Mouse (Mus musculus) layer of hippocampus, adult 18-20 months (tissue): ENCODE results near the gene Farp1. TPM values are rescaled to one million over a fixed set of nuclear protein-coding genes. Genes with fewer than 3 reads are reported as not detected.
"Not testable (repeated sequence)": the region's sequence is repeated elsewhere in the genome, so short reads cannot be mapped to it uniquely, and the experiment has no call there.

Experiments
- DNase-seq, 2 experiments: peaks; one replicate each; pipeline ENCODE4 v3.0.0; 2022; ENCODE audit warnings: low spot score in 2 of 2
- total RNA-seq, 2 experiments: library from RNA; stranded (reverse); gene quantifications; 2 replicates each; pipeline ENCODE4 v1.2.3; 2021

The Farp1 gene
- total RNA-seq, 2 experiments from 2014 or later: 92.2 to 98.8 TPM

- DNase-seq: no peak
Measured at GRCm38 (mm10) chr14:121175861-121176260, 140.9 kb downstream of the Farp1 start.

GRCm38 (mm10) chr14:121177907-121178306 lies 142.9 kb downstream of the Farp1 start:
- DNase-seq: no peak

- DNase-seq: no peak
Measured at GRCm38 (mm10) chr14:121180611-121181010, 145.6 kb downstream of the Farp1 start.

- DNase-seq: no peak
Measured at GRCm38 (mm10) chr14:121181798-121182197, 146.8 kb downstream of the Farp1 start.

DNA sequence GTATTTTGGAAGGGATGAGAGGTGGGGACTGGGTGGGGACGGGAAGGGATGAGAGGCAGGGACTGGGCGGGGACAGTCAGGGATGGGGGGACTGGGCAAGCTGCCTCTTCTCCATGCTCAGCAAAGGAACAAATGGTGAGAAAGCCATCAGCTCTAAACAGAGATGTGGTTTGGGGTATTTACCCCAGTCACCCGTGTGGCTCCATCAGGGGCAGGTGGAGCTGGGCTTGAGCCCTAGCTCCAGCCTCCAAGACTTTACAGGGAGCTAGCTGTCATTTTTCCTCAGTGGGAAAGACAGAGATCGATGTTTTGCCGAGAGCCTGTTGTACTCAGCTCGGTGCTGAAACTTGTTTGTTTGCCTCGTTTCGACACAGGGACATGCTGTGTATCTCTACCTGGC lies 148.0 kb downstream of the Farp1 start:
- DNase-seq: no peak

- DNase-seq: no peak
Measured at GRCm38 (mm10) chr14:121183414-121184130, 148.6 kb downstream of the Farp1 start.

DNA sequence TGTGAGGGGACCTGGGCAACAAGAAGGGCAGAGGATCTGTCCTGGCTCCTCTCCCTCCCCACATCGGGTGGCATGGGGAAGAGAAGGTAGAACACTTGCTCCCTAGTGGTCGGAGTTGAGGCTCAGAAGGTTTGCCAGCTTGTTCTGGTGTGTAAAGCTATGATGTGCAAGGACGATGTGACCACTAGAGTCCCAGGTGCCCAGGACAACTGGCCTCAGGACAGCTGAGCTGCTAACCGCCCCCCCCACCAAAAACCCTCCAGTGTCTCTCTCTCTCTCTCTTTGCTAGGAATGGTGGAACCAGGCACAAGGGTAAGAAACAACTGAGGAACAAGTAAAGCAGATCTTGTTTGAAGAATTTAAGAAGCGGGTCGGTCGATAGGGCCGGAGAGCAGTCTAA lies 149.4 kb downstream of the Farp1 start:
- no peak for DNase-seq

- no peak for DNase-seq
Measured at GRCm38 (mm10) chr14:121186402-121186894, 151.4 kb downstream of the Farp1 start.

- not testable (repeated sequence) for DNase-seq
Measured at GRCm38 (mm10) chr14:121189840-121190239, 154.8 kb downstream of the Farp1 start.

DNA sequence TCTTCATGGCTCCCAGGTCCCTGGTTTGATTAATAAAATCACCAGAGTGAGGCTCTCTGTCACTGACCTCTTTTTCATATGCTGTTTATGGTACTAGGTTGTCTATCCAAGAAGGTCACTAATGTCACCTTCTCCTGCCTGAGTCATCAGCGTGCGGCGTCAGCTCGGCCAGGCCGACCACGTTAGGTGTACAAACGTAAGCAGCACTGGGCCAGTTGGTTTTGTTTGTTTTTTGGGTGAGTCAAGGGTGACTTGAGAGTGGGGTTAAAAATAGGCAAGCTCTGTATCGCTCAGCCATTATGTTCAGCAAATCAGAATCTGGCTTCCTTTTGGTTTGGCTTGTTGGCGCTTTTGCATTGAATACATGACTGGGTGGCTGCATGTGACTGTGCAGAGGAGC lies 155.4 kb downstream of the Farp1 start:
- DNase-seq: no peak

DNA sequence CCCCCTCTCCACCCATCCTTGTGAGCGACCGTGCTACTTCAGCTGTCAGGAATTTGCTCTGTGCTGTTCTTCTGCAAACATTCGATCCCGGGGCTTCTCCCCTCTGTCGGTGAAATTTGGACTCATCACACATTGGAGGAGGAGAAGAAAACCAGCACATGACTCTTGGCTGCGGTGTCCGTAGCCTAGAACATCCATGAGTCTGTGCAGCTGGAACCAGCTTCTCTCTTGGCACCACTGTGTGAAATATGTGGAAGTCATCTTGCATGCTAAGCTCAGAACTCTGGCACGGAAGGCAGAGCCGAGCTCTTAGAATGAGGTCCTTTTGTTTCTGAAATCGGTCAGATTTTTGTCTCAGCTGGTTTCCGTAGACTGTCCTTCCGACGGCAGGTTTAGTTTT lies 156.7 kb downstream of the Farp1 start:
- peak in 1 of 2 experiments; percentile 36 for DNase-seq

GRCm38 (mm10) chr14:121192394-121192793 lies 157.4 kb downstream of the Farp1 start:
- DNase-seq: no peak

- DNase-seq: no peak
Measured at GRCm38 (mm10) chr14:121193981-121194380, 159.0 kb downstream of the Farp1 start.

- peak in 1 of 2 experiments; percentile 51 for DNase-seq
Measured at GRCm38 (mm10) chr14:121198915-121199572, 164.0 kb downstream of the Farp1 start.

DNA sequence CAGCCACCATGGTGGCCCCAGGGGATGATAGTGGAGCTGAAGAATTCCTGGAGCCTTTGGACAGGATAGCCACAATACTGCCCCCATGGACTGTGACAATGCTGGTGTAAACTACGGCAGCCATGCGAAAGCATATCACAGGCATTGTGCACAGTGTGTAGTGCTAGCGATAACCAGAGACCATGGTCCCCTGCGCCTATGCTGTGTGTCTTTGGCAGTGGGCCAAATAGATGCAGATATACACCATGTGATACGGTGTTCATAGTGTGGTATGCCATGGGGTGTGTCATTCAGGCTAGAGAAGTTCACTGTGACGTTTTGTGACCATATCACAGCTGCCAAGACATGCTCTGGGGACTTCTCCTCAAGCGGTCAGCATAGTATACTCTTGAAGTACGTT lies 164.8 kb downstream of the Farp1 start:
- DNase-seq: no peak

DNA sequence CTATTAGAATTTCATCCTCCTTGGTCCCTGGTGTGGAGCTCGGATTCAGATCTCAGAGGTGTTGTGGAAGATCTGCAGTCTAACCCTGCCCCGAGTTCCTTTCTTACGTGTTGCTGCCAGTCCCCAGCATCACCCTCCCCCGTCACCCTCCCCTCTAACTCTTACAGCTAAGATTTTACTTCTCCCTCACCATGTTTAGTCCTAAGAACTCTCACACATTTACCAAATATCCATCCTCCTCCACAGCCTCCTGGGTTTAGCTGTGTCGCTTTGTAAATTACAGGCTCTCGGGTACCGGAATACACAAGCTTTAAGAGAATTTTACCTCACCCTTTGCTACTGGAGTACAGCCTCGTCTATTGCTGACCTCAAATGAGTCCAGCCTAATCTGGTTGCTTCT lies 165.4 kb downstream of the Farp1 start:
- no peak for DNase-seq

- no peak for DNase-seq
Measured at GRCm38 (mm10) chr14:121201178-121201577, 166.2 kb downstream of the Farp1 start.

DNA sequence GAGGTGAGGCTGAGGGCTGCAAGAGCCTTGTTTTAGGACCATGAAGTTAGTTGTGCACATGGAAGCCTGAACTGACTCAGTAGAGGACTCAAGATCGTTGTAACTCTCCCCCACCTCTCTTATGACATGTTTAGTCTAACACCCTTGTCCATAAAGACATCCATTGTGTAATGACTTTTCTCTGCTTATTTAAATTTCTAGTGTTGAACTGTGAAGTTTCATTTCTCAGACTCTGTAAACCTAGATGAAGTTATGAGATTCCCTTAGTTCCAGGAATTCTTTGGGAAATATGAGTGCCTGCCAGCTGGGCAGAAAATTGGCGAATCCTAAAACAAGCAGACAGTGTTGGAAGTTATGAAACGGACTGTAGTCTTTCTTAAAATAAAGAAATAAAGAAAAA lies 170.5 kb downstream of the Farp1 start:
- no peak for DNase-seq

- no peak for DNase-seq
Measured at GRCm38 (mm10) chr14:121207441-121208158, 172.6 kb downstream of the Farp1 start.

- DNase-seq: no peak
Measured at GRCm38 (mm10) chr14:121208159-121208515, 173.1 kb downstream of the Farp1 start.

GRCm38 (mm10) chr14:121210318-121210717 lies 175.3 kb downstream of the Farp1 start:
- no peak for DNase-seq

GRCm38 (mm10) chr14:121213650-121214049 lies 178.7 kb downstream of the Farp1 start:
- no peak for DNase-seq
